Mouse (Mus musculus) ES-CJ7 (cell line): ENCODE data around the gene Ptpn11.
A peak's percentile ranks its signal among the peaks of the same experiment; 100 is the strongest.
"Not testable (repeated sequence)": the region's sequence is repeated elsewhere in the genome, so short reads cannot be mapped to it uniquely, and the experiment has no call there.

Experiments
- DNase-seq: peaks from one replicate; pipeline ENCODE4 v3.0.0; 2011; ENCODE audit warnings: low read depth, low spot score

Gene Ptpn11

DNA sequence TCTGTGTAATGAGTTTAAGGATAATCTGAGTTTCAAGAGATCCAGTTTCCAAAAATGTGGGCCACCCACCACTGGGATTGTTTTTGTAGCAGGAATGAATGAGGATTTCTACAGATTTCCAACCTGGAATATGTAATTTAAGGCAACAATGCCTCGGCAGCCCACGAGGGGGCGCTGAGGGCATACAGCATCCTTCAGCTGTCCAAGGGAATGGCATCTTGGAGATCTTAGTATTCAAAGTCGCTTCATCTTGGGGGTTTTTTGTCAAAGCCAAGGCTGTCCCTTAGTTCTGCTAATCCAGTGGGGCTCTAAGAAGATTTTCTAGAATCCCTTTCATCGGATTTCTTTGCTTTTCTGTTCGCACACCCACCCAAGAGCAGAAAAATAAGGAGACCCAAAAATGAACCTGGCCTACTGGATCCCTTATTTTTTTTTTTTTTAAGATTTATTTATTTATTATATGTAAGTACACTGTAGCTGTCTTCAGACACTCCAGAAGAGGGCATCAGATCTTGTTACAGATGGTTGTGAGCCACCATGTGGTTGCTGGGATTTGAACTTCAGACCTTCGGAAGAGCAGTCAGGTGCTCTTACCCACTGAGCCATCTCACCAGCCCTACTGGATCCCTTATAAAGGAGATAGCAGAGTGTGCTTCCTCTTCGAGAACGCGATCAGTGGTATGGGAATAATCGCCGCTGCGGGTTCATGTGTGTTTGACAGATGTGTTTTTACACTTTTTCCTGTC lies 24.4 kb upstream of the Ptpn11 start:
- DNase-seq, result peak; percentile 73

DNA sequence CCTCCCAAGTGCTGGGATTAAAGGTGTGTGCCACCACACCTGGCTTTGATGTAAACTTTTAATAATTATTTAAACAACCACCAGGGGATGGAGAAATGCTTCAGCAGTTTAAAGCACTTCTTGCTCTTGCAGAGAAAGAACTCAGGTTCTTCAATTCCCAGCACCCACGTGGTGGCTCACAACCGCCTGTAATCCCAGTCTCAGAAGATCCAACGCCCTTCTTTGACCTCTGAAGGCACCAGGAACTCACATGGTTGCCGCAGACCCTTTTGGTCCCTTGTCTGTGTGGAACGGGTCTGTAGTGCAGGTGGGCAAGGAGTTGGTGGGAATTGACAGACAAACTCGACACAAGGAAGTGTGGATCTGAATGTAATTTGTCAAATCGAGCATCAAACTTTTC lies 23.5 kb upstream of the Ptpn11 start:
- no peak for DNase-seq

DNA sequence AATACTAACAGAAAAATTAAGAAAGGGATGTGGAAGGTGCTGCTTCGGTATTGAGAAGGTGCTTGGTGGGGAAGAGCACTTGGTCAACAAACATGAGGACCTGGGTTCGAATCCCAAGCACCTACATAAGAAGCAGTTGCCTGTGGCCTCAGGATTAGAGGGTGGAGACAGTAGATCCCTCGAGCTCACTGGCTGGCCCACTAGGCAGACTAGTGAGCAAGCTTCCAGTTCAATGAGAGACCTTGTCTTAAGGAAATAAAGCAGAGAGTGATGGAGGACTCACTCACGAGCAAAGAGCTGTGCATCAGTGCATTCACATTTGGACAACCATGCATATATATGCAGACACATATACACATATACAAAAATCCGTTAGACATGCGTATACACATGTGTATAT lies 20.9 kb upstream of the Ptpn11 start:
- no peak for DNase-seq

DNA sequence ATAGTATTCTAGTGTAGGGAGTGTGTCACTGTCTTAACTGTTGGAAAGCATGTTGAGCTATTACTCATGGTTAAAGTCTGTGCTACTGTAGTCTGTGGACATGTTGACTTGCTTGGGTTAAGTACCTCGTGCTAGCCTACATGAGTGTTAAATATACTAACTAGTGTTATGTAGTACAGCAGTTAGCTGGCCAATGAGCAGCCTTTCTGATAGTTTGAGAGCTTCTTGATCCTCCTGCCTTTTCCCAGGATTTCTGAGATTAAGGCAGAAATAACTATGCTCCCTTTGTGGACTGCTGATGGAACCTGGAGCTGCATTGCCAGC lies 19.4 kb upstream of the Ptpn11 start:
- DNase-seq, result no peak

DNA sequence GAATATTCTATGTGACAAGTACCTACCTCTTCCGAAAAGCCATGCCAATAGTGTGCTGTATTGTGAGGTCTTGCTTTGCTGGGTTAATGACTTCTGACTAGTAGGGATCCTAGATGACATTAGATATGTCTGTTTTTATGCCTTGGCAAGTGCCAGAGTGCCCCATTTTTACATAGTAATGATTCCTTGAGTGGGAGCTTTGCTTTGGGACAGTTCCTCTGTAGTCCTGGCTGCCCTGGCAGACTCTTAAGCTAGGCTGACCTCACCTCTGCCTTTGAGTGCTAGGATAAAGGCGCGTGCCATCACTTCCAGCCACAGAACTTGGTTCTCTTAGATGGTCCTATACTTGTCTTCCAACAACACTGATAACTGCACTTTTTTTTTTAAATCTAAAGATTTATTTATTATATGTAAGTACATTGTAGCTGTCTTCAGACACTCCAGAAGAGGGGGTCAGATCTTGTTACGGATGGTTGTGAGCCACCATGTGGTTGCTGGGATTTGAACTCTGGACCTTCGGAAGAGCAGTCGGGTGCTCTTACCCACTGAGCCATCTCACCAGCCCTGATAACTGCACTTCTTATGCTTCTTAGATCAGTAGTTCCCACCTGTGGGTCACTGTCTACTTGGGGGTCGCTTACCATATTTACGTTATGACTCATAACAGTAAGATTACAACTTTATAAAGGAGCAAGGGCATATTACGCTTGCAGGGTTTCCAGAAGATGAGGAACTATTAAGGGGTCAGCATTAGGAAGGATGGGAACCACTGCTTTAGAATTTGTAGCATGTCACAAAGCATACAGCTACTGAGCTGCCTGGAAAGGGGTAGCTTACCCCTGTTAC lies 18.8 kb upstream of the Ptpn11 start:
- no peak for DNase-seq

DNA sequence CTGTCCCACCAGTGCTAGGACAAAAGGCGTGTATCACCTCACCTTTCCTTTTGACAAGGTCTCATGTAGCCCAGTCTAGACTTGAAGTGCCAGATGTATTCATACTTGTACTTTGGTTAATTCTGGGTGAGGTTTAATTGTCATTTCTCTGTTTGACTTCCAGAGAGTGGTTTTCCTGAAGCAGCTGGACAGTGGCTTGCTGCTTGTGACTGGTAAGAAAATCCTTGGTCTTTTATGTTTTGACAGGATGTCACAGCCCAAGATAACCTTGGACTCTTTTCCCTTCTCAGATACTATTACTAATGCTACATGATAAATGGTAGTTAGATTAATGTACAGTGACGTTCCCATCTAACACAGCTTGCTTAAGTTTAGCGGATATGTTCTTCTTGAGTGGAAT lies 15.8 kb upstream of the Ptpn11 start:
- no peak for DNase-seq

DNA sequence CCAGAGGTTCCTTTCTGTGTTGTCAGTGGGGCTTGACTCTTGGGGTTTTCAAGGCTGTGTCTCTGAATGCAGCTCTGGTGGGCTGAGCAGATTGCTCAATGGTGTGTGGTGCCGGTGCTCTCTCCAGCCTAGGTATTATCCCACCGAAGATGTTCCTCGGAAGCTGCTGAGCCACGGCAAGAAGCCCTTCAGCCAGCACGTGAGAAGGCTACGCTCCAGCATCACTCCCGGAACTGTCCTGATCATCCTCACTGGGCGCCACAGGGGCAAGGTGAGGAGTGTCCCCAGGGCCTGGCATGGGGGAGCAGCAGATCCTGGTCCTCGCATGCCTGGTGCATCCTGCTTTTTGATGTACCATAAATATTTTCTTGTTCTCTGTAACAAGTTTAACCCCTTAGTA lies 15.3 kb upstream of the Ptpn11 start:
- no peak for DNase-seq

DNA sequence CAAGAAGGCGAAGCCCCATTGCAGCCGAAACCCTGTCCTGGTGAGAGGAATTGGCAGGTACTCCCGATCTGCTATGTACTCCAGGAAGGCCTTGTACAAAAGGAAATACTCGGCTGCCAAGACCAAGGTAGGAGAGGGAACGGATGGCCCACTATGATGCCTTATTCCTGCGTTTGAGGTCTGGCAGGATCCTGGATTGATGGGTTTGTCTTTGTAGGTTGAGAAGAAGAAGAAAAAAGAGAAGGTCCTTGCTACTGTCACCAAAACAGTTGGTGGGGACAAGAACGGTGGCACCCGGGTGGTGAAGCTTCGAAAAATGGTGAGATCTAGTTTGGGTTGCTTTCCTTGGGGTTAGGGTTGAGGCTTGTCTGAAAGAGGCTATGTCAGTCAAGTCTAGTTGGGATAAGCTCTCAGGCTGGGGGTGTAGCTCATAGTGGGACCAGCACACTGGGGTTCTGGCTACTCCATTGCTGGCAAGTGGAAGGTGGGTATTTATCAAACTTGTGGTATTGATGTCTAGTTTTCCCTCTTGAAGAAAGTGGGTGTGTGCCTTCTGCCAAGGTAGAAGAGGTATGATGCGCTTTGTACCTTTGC lies 14.4 kb upstream of the Ptpn11 start:
- not testable (repeated sequence) for DNase-seq

DNA sequence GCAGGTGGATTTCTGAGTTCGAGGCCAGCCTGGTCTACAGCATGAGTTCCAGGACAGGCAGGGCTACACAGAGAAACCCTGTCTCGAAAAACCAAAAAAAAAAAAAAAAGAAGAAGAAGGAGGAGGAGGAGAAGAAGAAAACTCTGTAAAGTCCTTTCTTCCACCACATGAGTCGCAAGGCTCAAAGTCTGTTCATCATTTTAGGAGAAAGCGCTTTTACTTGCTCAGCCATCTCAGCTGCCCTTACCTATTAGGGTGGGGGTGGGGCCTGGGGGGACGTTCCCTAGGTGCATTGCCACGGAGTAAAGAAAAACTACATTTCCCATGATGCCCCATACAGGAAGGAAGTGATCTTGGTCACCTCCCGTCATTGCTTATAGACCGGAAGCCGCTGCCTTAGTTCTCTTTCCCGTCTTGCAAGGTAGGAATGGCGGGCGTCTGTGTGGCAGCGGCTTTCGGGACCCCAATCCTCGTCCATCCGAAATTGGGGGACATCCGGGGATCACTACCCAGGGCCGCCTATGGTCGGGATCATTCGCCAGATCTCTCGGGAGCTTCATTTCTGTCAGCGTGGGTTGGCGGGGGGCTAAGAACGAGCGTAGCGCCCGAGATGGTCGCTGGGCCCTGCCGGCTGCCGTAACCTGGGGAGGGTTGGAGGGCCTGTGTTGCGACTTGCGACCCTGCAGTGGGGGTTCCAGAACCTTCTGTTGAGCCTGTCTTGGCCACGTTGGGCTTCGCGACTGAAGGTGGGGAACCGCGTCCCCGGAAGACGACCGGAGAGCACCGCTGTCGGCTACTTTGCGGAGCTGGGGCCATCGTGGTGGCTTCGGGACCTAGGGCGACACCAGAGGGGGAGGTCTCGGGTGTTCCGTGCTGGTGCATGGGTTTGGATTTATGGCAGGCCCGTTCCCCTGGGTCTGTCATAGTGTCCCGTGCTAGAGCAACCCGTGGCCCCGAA lies 13.2 kb upstream of the Ptpn11 start, which contains the start of gene Rpl6:
Rpl6 (plus strand) TSS at position 350 of the 958 bp plus-strand sequence.
- peak; percentile 92 for DNase-seq

DNA sequence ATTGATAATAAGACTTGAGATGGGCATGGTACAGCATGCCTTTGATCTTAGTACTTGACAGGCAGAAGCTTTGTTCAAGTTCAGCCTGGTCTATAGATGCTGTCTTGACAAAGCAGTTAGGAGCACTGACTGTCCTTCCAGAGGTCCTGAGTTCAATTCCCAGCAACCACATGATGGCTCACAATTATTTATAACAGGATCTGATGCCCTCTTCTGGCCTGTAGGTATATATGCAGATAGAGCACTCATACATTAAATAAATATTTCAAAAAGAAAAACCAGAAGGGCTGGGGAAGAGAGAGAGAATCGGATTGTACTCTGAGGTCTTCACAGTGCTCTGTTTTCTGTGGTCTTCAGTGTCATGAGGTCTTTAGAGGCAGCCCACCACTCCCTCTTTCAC lies 11.3 kb upstream of the Ptpn11 start:
- no peak for DNase-seq

DNA sequence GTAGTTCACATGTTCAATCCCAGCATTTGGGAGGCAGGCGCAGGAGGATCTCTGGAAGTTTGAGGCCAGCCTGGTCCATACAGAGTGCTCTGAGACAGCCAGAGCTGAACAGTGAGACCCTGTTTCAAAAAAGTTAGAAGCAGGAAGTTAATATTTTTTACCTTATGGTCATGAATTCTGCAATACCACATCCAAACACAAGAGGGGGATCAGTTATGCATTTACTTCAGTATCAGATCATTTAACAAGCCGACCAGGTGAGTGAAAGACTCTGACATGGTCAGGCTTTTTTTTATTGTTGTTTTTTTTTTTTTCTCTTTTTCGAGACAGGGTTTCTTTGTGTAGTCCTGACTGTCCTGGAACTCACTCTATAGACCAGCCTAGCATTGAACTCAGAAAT lies 10.5 kb upstream of the Ptpn11 start:
- DNase-seq, result peak; percentile 73

DNA sequence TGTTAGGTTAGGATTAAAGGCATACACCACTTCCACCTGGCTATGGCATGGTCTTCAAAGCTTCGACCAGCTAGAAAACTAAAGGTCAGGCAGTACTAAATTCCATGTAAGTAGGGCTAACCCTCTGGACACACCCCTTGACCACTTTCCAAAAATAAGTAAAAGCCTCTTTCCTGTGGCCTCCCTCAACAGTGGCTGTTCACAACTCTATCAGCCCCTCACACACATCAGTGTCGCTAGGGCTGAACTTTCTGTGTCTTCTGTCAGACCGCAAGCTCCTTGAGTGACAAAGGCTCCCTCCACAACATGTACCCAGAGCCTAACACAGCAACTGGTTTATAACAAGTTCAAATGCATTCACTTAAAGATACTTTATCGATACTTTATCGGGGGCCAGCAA lies 7.2 kb upstream of the Ptpn11 start:
- no peak for DNase-seq

DNA sequence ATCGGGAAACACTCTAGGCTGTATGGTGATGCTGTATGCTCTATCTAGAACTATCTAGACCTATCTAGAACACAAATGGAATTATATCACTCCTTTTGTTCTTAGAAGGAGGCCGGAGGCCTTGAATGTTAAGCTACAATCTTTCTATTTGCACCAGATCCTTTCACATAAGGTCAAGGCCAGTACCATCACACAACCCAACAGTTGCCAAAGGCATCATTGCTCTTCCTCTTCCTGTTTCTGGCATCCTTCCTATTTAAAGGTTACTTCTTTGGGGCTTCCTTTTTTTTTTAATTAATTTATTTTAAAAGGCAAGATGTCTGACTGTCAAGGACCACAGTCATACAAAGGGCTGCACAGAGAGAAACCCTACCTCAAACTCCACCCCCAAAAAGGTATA lies 6.1 kb upstream of the Ptpn11 start:
- DNase-seq, result no peak

DNA sequence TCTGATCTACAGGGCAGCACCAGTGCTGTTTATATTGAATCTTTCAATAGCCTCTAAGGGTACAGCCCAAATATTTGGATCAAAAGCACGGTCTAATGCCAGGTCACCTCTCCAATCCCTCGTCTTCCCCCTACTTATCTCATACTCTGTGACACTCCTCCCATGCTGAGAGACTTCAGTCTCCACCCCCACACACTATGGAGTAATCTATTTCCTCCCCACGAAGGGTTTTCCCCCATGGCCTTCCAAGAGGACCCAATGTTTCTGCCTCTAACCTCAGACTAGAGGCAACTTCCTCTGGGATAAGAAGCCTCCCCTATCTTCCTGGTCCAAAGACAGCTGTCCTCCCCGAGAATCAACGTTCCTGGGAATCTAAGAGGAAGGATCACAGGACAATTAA lies 5.6 kb upstream of the Ptpn11 start:
- no peak for DNase-seq

DNA sequence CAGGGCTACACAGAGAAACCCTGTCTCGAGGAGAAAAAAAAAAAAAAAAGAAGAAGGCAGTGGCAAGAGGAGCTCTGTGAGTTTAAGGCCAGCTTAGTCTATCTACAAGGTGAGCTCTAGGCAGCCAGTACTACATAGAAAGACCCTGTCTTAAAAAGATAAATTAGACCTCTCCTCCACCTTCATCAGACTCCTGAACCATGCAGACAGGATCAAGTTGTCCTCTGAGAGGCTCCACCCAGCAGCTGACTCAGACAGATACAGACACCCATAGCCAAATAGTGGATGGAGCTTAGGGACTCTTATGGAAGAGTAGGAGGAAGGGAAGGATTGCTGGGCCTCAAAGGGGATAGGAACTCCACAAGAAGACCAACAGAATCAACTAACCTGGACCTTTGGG lies 3.0 kb upstream of the Ptpn11 start:
- DNase-seq, result no peak

DNA sequence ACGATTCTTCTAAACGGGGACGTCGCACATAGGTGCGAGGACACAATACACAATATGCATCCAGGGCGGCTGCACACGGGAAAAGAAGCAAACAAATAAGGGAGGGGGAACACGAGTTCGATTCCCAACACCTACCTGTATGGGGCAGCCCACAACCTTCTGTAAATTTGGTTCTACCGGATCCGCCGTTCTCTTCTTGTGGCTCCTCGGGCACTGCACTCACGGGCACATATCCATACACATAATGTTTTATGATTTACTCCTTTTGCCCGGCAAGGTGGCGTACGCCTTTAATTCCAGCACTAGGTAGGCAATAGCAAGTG lies 348 bp upstream of the Ptpn11 start:
- no peak for DNase-seq

DNA sequence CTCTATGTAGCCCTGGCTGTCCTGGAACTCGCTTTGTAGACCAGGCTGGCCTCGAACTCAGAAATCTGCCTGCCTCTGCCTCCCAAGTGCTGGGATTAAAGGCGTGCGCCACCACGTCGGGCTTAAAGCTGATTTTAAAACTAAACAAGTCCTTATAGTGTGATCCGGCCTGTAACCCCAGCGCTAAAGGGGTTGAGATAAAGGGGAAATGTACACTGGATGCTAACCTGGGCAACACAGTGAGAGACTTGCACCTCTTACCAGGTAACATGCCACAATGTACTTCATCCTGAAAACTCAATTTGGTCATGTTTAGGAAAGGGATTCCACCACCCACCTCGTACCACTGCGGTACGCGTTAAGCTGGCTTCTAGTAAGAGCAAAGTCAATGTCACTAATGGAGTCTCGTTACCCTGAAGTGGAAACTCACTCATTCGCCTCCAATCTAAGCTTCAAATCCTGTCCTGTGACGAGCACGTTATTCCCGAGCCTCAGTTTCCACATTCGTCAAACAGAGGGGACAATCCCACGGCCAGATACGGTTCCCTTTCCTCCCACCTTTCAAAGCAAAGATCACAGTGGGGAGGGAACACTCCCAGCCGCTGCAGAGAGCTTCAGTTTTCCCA lies 874 bp downstream of the Ptpn11 start:
- DNase-seq, result no peak

DNA sequence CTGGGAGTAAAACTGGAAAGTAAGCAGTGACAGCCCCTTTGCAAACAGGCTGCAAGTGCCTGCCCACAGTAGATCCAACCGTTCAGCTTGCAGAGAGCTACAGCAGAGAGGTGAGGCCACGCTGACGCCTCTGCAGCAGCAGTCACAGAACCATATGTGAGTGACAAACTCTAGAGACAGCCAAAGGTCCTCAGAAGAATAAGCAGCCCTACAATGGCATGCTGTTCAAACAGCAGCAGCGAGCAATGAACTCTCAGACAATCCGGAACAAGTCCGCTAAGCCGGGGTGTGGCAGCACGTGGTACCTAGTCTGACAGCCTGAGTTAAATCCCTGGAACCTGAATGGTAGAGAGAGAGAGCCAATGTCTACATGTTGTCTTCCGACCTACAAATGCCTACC lies 2.0 kb downstream of the Ptpn11 start:
- no peak for DNase-seq

DNA sequence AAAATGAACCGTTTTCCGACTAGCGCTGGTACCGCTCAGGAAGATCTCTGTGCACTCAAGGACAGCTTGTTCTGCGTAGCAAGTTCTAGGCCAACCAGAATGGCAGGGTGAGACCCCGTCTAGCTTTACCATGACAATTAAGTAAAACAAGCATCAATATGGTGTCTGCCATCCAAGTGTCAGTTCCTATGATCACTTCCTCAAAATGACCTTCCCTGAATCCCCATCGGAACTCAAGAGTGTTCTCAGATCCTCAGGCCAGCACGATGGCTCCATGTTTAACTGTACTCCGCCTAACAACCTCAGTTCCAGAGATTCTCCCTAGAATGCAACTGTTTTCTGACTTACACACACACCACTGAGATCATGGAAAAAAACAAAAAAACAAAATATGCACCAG lies 2.9 kb downstream of the Ptpn11 start:
- no peak for DNase-seq

DNA sequence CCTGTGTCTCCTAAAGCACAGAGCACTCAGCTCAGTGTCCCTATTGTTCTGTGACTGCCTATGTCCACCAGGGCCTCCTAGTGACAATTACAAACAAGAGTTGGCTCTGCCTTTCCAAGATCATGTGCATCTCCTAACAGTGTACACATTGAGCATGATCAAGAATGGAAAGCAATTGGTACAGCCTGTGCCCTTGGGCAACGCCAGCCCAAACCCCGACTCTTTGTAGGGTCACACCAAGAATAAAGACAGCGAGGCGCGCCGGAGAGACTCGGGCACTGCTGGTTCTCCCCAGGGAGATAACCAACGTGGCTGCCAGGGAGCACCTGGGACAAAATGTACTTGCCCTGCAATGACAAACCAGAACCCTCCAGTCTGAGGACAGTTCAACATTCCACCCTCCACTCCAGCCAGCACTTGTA lies 3.6 kb downstream of the Ptpn11 start:
- DNase-seq, result no peak

DNA sequence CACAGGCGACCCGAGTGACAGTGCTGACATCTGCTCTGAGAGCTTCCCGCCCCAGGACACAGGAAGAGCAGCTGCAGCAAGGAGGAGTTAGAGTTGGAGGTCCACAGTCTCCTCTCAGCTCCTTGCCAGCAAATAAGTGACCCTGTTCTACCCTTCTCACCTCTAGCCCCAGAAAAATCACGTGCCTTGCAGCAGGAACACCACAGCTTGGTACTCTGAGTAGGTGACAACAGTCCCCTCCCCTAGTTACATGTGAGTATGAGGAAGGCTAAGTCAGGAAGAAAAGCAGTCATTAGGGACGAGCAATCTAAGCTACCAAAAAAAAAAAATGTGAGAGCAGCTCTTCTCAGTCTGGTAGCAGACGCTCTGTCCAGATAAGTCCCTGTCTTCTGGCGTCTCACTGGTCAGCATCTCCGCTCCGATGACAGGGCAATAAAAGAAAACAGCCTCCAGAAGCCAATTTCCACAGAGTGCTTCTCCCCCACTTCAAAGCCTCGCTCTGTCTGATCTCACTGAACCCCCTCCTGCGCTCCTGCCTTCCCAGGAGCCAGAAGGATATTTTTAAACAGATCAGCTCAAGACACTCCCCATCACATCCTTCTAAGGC lies 6.1 kb downstream of the Ptpn11 start:
- no peak for DNase-seq
